ENCODE assay signal across 22 mouse cellular contexts in genomic region chr17:51836243-51836642, GRCm38 (mm10). TPM values are rescaled to one million over a fixed set of nuclear protein-coding genes. Genes with fewer than 3 reads are reported as not detected.
DNase-seq lines count a peak whose midpoint lies in the region; ATAC-seq and TF ChIP-seq lines count a peak whose summit lies in the region.
"Had no signal": no experiment of that assay in that cellular context is flagged by ENCODE, and none has a peak within 500 bp of the region (broad histone marks: within the 10 kb centered on the region; RNA-seq: fewer than 3 reads in every experiment).

No protein-coding gene starts in this region.

- ATAC-seq in midbrain, embryonic 11.5 days (ENCODE audit: low FRiP score) = no peak
- no peak for ATAC-seq in midbrain, embryonic 13.5 days
- ATAC-seq: forebrain, embryonic 13.5 days; forebrain, embryonic 15.5 days; forebrain, postnatal 0 days; Patski had no signal

- no peak overlapping the region for H3K4me2 ChIP-seq in midbrain, embryonic 11.5 days
- no peak overlapping the region for H3K4me2 ChIP-seq in midbrain, embryonic 13.5 days (replicated peaks)
- H3K4me2 ChIP-seq: embryonic facial prominence, embryonic 12.5 days; forebrain, embryonic 13.5 days; forebrain, embryonic 15.5 days had no signal

- peaks cover 10% of the 10 kb centered on the region for H3K4me1 ChIP-seq in midbrain, embryonic 11.5 days (ENCODE audit: control insufficient read depth, insufficient read depth, low read length)
- H3K4me1 ChIP-seq in midbrain, embryonic 13.5 days (replicated peaks) = peaks cover 20% of the 10 kb centered on the region
- H3K4me1 ChIP-seq in ES-Bruce4 (ENCODE audit: control insufficient read depth, insufficient read depth, low read length) = peaks cover 5% of the 10 kb centered on the region

- no peak for TF ChIP-seq POLR2A in ES-Bruce4 (IDR thresholded peaks at IDR 0.05; ENCODE audit: insufficient read depth, low read length)

- no peak for TF ChIP-seq CTCF in ES-Bruce4 (IDR thresholded peaks at IDR 0.05; ENCODE audit: low read depth, low read length)

- H3K9ac ChIP-seq in midbrain, embryonic 11.5 days (ENCODE audit: low read length) = no peak overlapping the region
- no peak overlapping the region for H3K9ac ChIP-seq in midbrain, embryonic 13.5 days (replicated peaks)
- H3K9ac ChIP-seq in ES-Bruce4 (ENCODE audit: low read depth, poor library complexity, severe bottlenecking) = no peak overlapping the region
- H3K9ac ChIP-seq: embryonic facial prominence, embryonic 12.5 days; forebrain, embryonic 13.5 days; forebrain, embryonic 15.5 days; forebrain, postnatal 0 days had no signal

- no peak overlapping the region for H3K27ac ChIP-seq in midbrain, embryonic 11.5 days (ENCODE audit: low read depth, low read length)
- H3K27ac ChIP-seq in midbrain, embryonic 13.5 days = no peak overlapping the region
- 0 out of 2 replicates have a peak overlapping the region, but pooled peaks have one; percentile 15 for H3K27ac ChIP-seq in ES-Bruce4 (ENCODE audit: insufficient read depth, low read length)
- H3K27ac ChIP-seq: embryonic facial prominence, embryonic 10.5 days; embryonic facial prominence, embryonic 12.5 days; forebrain, embryonic 13.5 days; forebrain, embryonic 15.5 days had no signal

- H3K9me3 ChIP-seq in midbrain, embryonic 11.5 days (ENCODE audit: control insufficient read depth, low read length) = no peaks in the 10 kb centered on the region
- no peaks in the 10 kb centered on the region for H3K9me3 ChIP-seq in midbrain, embryonic 13.5 days
- H3K9me3 ChIP-seq in ES-Bruce4 (replicated peaks; ENCODE audit: control insufficient read depth, insufficient read depth, low read length, poor library complexity, severe bottlenecking) = no peaks in the 10 kb centered on the region
- H3K9me3 ChIP-seq: embryonic facial prominence, embryonic 10.5 days; embryonic facial prominence, embryonic 12.5 days; forebrain, embryonic 13.5 days; forebrain, embryonic 15.5 days had no signal

- DNase-seq in midbrain, embryonic 11.5 days (ENCODE audit: low spot score, missing footprints) = peak; percentile 73
- DNase-seq in ES-CJ7 (ENCODE audit: low read depth, low spot score) = peak; percentile 18
- DNase-seq in brain, adult 2 months (ENCODE audit: low read depth, low spot score) = peak; percentile 32
- DNase-seq in layer of hippocampus, adult 18-20 months (ENCODE audit: low spot score in 2 of 2) = no peak
- no peak for DNase-seq in heart, postnatal 10 days
- DNase-seq: adrenal gland, adult 2 months; adrenal gland, postnatal 10 days; adrenal gland, postnatal 25 days; cerebellum, adult 11-12 months; cerebellum, adult 2 months; cerebellum, adult 9-10 months; cerebellum, postnatal 10 days; cerebellum, postnatal 25 days; forebrain, postnatal 0 days had no signal

- intact Hi-C loops in heart, postnatal 10 days (cut with DNase I) = no loop called here

- peaks cover 16% of the 10 kb centered on the region for H3K27me3 ChIP-seq in midbrain, embryonic 11.5 days (ENCODE audit: control insufficient read depth, insufficient read depth, low read length)
- peaks cover 30% of the 10 kb centered on the region for H3K27me3 ChIP-seq in midbrain, embryonic 13.5 days
- H3K27me3 ChIP-seq in ES-Bruce4 (ENCODE audit: control insufficient read depth, insufficient read depth, low read length, poor library complexity, severe bottlenecking) = no peaks in the 10 kb centered on the region; the same call in 1 of the 2 replicates

- TF ChIP-seq EP300 in ES-Bruce4 (IDR thresholded peaks at IDR 0.05; ENCODE audit: insufficient read depth, low read depth, low read length) = no peak

- no peaks in the 10 kb centered on the region for H3K36me3 ChIP-seq in midbrain, embryonic 11.5 days (ENCODE audit: control insufficient read depth, insufficient read depth, low read length)
- H3K36me3 ChIP-seq in midbrain, embryonic 13.5 days = no peaks in the 10 kb centered on the region
- no peaks in the 10 kb centered on the region for H3K36me3 ChIP-seq in ES-Bruce4 (ENCODE audit: control insufficient read depth, insufficient read depth, low read length, poor library complexity, severe bottlenecking)
- H3K36me3 ChIP-seq: embryonic facial prominence, embryonic 10.5 days; embryonic facial prominence, embryonic 12.5 days; forebrain, embryonic 15.5 days; G1E had no signal

- WGBS in midbrain, embryonic 11.5 days = 75% methylated on average over 5 of the region's 5 CpGs
- 93% methylated on average over 5 of the region's 5 CpGs for WGBS in midbrain, embryonic 13.5 days

- H3K4me3 ChIP-seq in midbrain, embryonic 11.5 days (ENCODE audit: low read depth, low read length) = no peak overlapping the region
- H3K4me3 ChIP-seq in midbrain, embryonic 13.5 days (replicated peaks) = no peak overlapping the region
- no peak overlapping the region for H3K4me3 ChIP-seq in ES-Bruce4 (ENCODE audit: low read depth, low read length)
- H3K4me3 ChIP-seq: embryonic facial prominence, embryonic 10.5 days; embryonic facial prominence, embryonic 12.5 days; forebrain, embryonic 13.5 days; forebrain, embryonic 15.5 days had no signal

RNA-seq across cellular contexts. Expression of gene Satb1, which starts 3.2 kb away (rescaled TPM):
- 30.0 and 31.9 TPM in 2 replicates for polyA plus RNA-seq in midbrain, embryonic 11.5 days (2014; fragmentation: Nextera tagmentation; extraction: Ambion mirVana)
- polyA plus RNA-seq in midbrain, embryonic 13.5 days (2015; fragmentation: Nextera tagmentation; extraction: Ambion mirVana) = 28.3 and 30.1 TPM in 2 replicates
- 13.4 and 13.8 TPM in 2 replicates for polyA plus RNA-seq in ES-Bruce4 (2011; ENCODE audit: insufficient read depth, insufficient read length, low read depth, missing spikeins)
- total RNA-seq in layer of hippocampus, adult 18-20 months (2021) = 10 to 100 TPM; 67.6 to 74.5 TPM
- total RNA-seq in heart, postnatal 10 days (2021) = 10 to 100 TPM; 28.9 to 35.1 TPM
- polyA plus RNA-seq: G1E had no signal

Comparison
In these comparisons a context has a peak if more than half of its experiments do, and no peak if none do; other contexts are left out.
1. DNase-seq: peak in midbrain, embryonic 11.5 days (single experiment), ES-CJ7 (single experiment) and brain, adult 2 months (single experiment); none in layer of hippocampus, adult 18-20 months (0 of 2) and heart, postnatal 10 days (0 of 2).